Mouse (Mus musculus) limb, embryonic 10.5 days (tissue): ENCODE measurements around the gene Nrg4. TPM values are rescaled to one million over a fixed set of nuclear protein-coding genes. Genes with fewer than 3 reads are reported as not detected.

Source experiments
- DNase-seq: peaks from one replicate; pipeline ENCODE4 v3.0.0-alpha.2; 2017; ENCODE audit warnings: low spot score
- H3K27ac ChIP-seq: fragments of 300-500 bp; sonication (generic); 2 replicates; pipeline ENCODE4 v1.5.1; 2016; ENCODE audit warnings: mild to moderate bottlenecking
- H3K27me3 ChIP-seq: fragments of 300-500 bp; sonication (generic); 2 replicates; pipeline ENCODE4 v1.6.1; 2016; ENCODE audit warnings: low read depth, mild to moderate bottlenecking; ENCODE audit not compliant: poor library complexity, severe bottlenecking
- H3K36me3 ChIP-seq: fragments of 300-500 bp; sonication (generic); 2 replicates; pipeline ENCODE4 v1.6.1; 2016; ENCODE audit warnings: mild to moderate bottlenecking, moderate library complexity
- H3K4me1 ChIP-seq: fragments of 300-500 bp; sonication (generic); 2 replicates; pipeline ENCODE4 v1.6.1; 2016
- H3K4me3 ChIP-seq: fragments of 300-500 bp; sonication (generic); 2 replicates; pipeline ENCODE4 v1.5.1; 2016; ENCODE audit warnings: mild to moderate bottlenecking, moderate library complexity
- H3K9me3 ChIP-seq: fragments of 300-500 bp; sonication (generic); replicated peaks from 2 replicates; pipeline ENCODE4 v1.6.1; 2016; ENCODE audit warnings: mild to moderate bottlenecking
- WGBS: fragments of 180-500 bp; shearing (Covaris S2); methylation state at CpG from one replicate; pipeline ENCODE4 v1.1.7; 2016; 5-methylcytosine and 5-hydroxymethylcytosine counted together
- polyA plus RNA-seq: library from polyadenylated mRNA; unstranded; fragments of >200 nt; fragmentation: Nextera tagmentation; extraction: Ambion mirVana; gene quantifications from 2 replicates; pipeline ENCODE4 v1.2.1, GENCODE M21; 2016

Gene Nrg4
- polyA plus RNA-seq, 1 experiment from 2014 or later = 1.4 TPM

DNA sequence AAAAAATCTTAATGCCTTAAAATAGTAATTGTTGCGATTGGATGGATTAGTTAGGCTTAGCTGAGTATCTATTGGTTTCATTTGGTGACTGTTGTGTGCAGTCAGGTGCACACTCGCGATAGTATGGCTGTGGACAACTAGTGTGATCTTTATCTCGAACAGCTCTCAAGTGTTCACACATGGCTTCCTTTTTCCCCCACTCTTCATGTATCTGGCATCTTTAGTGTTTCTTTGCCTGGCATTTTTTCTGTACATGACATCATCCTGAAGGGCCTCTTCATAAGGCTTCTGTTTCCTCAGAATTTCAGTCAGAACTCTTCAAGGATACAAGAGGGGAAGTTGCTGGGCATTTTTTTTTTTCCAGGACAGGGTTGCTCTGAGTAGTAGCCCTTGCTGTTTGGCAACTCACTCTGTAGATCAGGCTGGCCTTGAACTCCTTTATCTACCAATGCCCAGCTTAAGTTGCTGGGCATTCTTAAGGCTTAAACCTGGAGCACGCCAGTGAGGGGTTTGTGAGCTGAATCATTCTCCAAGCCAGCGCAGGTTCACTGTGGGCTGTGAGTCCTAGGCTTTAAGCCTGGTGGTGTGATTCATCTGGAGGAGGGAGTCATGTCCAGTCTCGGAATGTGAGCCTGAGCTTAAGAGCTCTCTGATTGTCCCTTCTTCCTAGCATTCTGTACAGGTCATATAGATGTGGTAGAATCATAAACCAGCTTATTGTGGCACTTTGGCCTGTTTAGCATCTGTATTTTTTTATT lies 155.8 kb downstream of the Nrg4 start:
- Histone ChIP-seq H3K27ac (no peak overlapping the region), H3K36me3 (peaks cover 40% of the 10 kb centered on the region), H3K9me3 (no peaks in the 10 kb centered on the region), H3K4me3 (no peak overlapping the region), H3K27me3 (no peaks in the 10 kb centered on the region), H3K4me1 (no peaks in the 10 kb centered on the region)
- no peak for DNase-seq
- WGBS = 87% methylated on average over 7 of the region's 7 CpGs

Other genes with a start within 250 kb of the Nrg4 start
- gene Ube2q2, start 178.0 kb downstream of the Nrg4 start, polyA plus RNA-seq = 32.6 and 33.9 TPM in 2 replicates
- gene Fbxo22, start 117.9 kb downstream of the Nrg4 start, polyA plus RNA-seq = 72.0 and 74.3 TPM in 2 replicates
- 0.23 and 0.49 TPM in 2 replicates for gene Tmem266, start 69 bp upstream of the Nrg4 start, polyA plus RNA-seq
- gene Etfa, start 185.4 kb upstream of the Nrg4 start, polyA plus RNA-seq = 147 and 170 TPM in 2 replicates
- 2.5 and 3.4 TPM in 2 replicates for gene Isl2, start 211.8 kb upstream of the Nrg4 start, polyA plus RNA-seq